Mouse (Mus musculus): ENCODE results near the gene Acadvl. TPM values are rescaled to one million over a fixed set of nuclear protein-coding genes. Genes with fewer than 3 reads are reported as not detected.

The Acadvl gene
- polyA plus RNA-seq, 1 experiment from 2014 or later: 95.6 TPM

DNA sequence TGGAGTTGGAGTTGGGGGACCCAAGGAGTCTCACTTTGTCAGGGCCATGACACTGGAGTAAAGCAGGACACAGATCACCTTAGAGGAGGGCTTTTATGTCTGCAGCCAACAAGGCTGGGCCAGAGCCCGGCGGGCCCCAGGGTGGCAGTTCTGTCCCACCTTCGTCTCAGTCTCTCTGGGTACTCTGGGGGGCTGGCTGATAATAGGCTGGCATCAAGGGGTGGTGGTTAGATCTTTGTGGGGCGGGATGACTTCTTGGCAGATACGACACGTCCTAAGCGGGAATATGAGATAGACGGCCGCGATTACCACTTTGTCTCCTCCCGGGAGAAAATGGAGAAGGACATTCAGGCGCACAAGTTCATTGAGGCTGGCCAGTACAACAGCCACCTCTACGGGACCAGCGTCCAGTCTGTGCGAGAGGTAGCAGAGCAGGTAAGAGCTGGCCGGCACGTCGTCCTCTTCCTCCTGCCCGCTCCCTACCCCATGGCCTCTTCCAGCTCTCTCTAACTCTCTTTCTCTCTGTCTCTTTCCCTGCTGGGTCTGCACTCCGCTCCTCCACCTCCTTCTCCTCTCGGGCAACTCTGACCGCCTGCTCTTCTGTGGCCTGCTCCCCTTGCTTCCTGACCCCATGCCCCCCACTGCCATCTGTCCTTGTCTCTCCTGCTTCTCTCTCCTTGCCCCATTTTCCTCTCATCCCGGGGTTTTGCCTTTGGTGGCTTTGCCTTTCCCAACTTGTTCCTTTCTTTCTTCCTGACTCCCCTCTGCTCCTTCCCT is 27.3 kb upstream of the Acadvl start:
- no peak overlapping the region for H3K27ac ChIP-seq (replicated peaks)
- no peak overlapping the region for H3K4me3 ChIP-seq (replicated peaks)
- no peaks in the 10 kb centered on the region for H3K4me1 ChIP-seq
- H3K9ac ChIP-seq: no peak overlapping the region
- H3K4me2 ChIP-seq (replicated peaks): no peak overlapping the region
- H3K27me3 ChIP-seq: no peaks in the 10 kb centered on the region
- H3K9me3 ChIP-seq (replicated peaks): no peaks in the 10 kb centered on the region
- WGBS: 89% methylated on average over 23 of the region's 23 CpGs
- H3K36me3 ChIP-seq: peaks cover 72% of the 10 kb centered on the region
- no peak for ATAC-seq (ENCODE audit: insufficient number of reproducible peaks, low FRiP score, low TSS enrichment, low read depth)

DNA sequence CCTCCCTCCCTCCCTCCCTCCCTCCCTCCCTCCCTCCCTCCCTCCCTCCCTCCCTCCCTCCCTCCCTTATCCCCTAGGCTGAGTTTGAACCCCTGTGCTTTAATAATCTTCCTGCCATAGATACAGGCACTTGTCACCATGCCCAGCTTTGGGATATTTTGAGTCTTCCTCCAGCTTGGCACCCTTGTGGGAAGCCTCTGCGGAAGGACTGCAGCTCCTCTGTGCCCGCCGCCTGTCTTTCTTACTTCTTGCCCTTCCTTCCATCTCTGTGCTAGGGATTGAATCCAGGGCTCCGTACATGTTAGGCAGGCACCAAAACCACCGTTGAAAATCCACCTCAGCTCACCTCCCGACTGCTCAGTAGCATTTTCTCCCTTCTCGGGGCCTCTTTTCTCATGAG is 25.0 kb upstream of the Acadvl start:
- 90% methylated on average over 7 of the region's 7 CpGs for WGBS
- Histone ChIP-seq H3K36me3 (peaks cover 74% of the 10 kb centered on the region), H3K4me1 (no peaks in the 10 kb centered on the region)

DNA sequence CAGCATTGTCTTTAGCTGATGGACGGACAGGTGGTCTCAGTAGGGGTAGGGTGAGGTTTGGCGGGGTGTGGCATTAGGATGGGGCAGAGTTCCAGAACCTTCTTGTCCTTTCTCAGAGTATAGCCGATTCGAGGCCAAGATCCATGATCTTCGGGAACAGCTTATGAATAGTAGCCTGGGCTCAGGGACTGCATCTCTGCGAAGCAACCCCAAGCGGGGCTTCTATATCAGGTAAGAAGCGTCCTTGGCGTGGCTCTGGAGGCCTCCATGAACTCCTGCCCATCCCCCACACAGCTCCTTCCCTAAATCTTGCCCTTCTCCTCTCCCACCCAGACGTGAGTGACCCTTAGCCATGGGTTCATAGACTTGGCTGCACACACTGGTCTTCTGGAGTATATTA is 24.4 kb upstream of the Acadvl start:
- no peak for ATAC-seq (ENCODE audit: insufficient number of reproducible peaks, low FRiP score, low TSS enrichment, low read depth)
- Histone ChIP-seq H3K27me3 (no peaks in the 10 kb centered on the region), H3K9me3 (replicated peaks) (no peaks in the 10 kb centered on the region), H3K4me1 (no peaks in the 10 kb centered on the region), H3K27ac (replicated peaks) (no peak overlapping the region), H3K9ac (no peak overlapping the region), H3K36me3 (peaks cover 74% of the 10 kb centered on the region), H3K4me2 (replicated peaks) (no peak overlapping the region), H3K4me3 (replicated peaks) (no peak overlapping the region)
- 89% methylated on average over 10 of the region's 10 CpGs for WGBS

More for the DNA sequence above, 25.0 kb upstream of the Acadvl start:
- no peak overlapping the region for H3K4me3 ChIP-seq (replicated peaks)
- no peaks in the 10 kb centered on the region for H3K27me3 ChIP-seq
- no peak overlapping the region for H3K27ac ChIP-seq (replicated peaks)
- no peak overlapping the region for H3K4me2 ChIP-seq (replicated peaks)
- no peak overlapping the region for H3K9ac ChIP-seq
- H3K9me3 ChIP-seq (replicated peaks): no peaks in the 10 kb centered on the region
- ATAC-seq (ENCODE audit: insufficient number of reproducible peaks, low FRiP score, low TSS enrichment, low read depth): no peak

DNA sequence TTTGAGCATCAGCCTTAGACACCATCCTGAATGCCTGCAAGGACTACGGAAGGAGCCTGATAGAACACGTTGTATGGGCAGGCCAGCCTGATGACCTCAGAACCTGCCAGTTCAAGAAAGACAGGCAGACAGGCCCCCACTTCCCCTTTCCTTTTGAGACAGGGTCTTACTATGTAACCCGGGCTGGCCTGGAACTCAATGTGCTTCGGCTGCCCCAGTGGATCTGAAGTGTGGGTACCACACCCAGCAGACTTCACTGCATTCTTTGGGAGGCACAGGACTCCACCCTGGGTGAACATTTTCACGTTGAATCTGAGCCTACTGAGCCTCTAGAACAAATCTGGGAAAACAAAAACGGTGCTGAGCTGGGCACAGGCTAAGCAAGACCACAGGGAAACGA is 23.0 kb upstream of the Acadvl start:
- no peak for ATAC-seq (ENCODE audit: insufficient number of reproducible peaks, low FRiP score, low TSS enrichment, low read depth)
- H3K36me3 ChIP-seq: peaks cover 70% of the 10 kb centered on the region

DNA sequence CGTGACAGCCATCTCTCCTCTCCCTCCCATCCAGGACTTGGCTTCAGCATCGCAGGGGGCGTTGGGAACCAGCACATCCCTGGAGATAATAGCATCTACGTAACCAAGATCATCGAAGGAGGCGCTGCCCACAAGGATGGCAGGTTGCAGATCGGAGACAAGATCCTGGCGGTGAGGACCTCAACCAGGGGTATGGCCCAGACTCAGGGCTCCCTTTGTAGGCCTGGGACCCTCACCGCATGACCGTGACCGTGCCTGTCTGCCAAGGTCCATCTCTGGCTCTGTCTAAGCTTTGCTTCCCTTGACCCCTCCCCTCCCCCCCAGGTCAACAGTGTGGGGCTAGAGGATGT is 16.1 kb upstream of the Acadvl start:
- H3K27ac ChIP-seq (replicated peaks): no peak overlapping the region
- no peak overlapping the region for H3K4me2 ChIP-seq (replicated peaks)
- H3K4me1 ChIP-seq: peaks cover 39% of the 10 kb centered on the region
- 94% methylated on average over 11 of the region's 11 CpGs for WGBS
- peaks cover 44% of the 10 kb centered on the region for H3K36me3 ChIP-seq
- H3K9ac ChIP-seq: no peak overlapping the region
- no peak for ATAC-seq (ENCODE audit: insufficient number of reproducible peaks, low FRiP score, low TSS enrichment, low read depth)
- no peaks in the 10 kb centered on the region for H3K27me3 ChIP-seq
- H3K9me3 ChIP-seq (replicated peaks): no peaks in the 10 kb centered on the region
- no peak overlapping the region for H3K4me3 ChIP-seq (replicated peaks)

More for the DNA sequence above, 23.0 kb upstream of the Acadvl start:
- H3K4me3 ChIP-seq (replicated peaks): no peak overlapping the region
- no peak overlapping the region for H3K27ac ChIP-seq (replicated peaks)
- no peaks in the 10 kb centered on the region for H3K4me1 ChIP-seq
- WGBS: 67% methylated on average over 7 of the region's 7 CpGs
- H3K9ac ChIP-seq: no peak overlapping the region
- no peak overlapping the region for H3K4me2 ChIP-seq (replicated peaks)
- no peaks in the 10 kb centered on the region for H3K9me3 ChIP-seq (replicated peaks)
- H3K27me3 ChIP-seq: no peaks in the 10 kb centered on the region

DNA sequence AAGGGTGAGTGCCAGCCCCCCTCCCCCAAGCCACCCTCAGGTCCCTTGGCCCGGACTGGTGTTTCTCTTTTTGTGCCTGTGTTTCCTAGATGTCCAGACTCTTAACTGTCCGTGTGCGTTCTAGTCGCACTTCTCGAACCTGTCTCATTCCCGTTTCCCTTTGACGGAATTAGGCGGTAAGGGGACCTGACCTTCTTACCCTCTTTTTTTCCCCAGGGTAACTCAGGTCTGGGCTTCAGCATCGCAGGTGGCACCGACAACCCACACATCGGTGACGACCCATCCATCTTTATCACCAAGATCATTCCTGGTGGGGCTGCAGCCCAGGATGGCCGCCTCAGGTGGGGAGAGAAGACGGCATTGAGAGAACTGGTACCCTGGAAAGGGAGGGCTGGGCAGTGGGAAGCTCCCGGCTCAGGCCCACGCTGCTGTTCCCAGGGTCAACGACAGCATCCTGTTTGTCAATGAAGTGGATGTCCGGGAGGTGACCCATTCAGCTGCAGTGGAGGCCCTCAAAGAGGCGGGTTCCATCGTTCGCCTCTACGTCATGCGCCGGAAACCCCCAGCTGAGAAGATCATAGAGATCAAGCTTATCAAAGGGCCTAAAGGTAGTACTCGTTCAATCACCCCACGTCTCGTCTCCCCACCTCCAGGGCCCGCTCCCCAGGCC is 15.6 kb upstream of the Acadvl start:
- Histone ChIP-seq H3K4me3 (replicated peaks) (no peak overlapping the region), H3K9ac (no peak overlapping the region), H3K27ac (replicated peaks) (no peak overlapping the region), H3K27me3 (no peaks in the 10 kb centered on the region), H3K9me3 (replicated peaks) (no peaks in the 10 kb centered on the region), H3K36me3 (peaks cover 44% of the 10 kb centered on the region), H3K4me1 (peaks cover 44% of the 10 kb centered on the region), H3K4me2 (replicated peaks) (no peak overlapping the region)
- WGBS: 93% methylated on average over 28 of the region's 28 CpGs
- ATAC-seq (ENCODE audit: insufficient number of reproducible peaks, low FRiP score, low TSS enrichment, low read depth): no peak

DNA sequence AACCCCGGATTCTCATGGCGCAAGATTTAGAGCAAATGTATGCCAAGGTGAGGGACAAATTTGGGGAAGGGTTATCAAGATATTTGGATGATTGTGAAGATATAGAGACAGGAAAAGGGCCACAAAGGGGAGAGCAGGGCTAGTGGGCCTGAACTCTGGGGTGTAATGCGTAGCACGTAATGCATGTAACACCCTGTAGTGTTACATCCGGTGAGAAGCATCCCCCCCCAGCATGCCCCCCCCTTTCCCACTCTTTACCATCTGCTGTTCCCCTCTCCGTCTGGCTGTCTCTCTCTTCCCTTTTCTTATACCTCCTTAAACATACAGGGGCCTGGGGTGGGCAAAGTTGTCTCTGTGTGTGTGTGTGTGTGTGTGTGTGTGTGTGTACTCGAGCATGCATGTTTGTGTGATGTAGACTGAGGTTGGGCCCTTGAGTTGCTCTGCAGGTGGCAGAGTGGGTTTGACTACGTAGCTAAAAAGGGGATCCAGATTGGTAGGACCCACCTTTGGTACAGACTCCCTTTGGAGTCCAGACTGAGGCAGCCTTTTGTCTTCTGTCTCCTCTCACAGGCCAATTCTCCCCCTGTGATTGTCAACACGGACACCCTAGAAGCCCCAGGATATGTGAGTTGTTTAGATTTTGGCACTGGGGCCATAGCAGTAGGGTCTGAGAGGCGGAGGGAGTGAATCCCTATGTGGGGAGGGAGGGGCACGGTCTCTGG is 14.8 kb upstream of the Acadvl start:
- H3K27ac ChIP-seq (replicated peaks): peak overlapping the region; percentile 88
- no peak overlapping the region for H3K9ac ChIP-seq
- peaks cover 40% of the 10 kb centered on the region for H3K36me3 ChIP-seq
- ATAC-seq (ENCODE audit: insufficient number of reproducible peaks, low FRiP score, low TSS enrichment, low read depth): no peak
- H3K27me3 ChIP-seq: no peaks in the 10 kb centered on the region
- peak overlapping the region; percentile 50 for H3K4me2 ChIP-seq (replicated peaks)
- 49% methylated on average over 11 of the region's 11 CpGs for WGBS
- peak overlapping the region; percentile 32 for H3K4me3 ChIP-seq (replicated peaks)
- H3K4me1 ChIP-seq: peaks cover 50% of the 10 kb centered on the region
- H3K9me3 ChIP-seq (replicated peaks): no peaks in the 10 kb centered on the region

DNA sequence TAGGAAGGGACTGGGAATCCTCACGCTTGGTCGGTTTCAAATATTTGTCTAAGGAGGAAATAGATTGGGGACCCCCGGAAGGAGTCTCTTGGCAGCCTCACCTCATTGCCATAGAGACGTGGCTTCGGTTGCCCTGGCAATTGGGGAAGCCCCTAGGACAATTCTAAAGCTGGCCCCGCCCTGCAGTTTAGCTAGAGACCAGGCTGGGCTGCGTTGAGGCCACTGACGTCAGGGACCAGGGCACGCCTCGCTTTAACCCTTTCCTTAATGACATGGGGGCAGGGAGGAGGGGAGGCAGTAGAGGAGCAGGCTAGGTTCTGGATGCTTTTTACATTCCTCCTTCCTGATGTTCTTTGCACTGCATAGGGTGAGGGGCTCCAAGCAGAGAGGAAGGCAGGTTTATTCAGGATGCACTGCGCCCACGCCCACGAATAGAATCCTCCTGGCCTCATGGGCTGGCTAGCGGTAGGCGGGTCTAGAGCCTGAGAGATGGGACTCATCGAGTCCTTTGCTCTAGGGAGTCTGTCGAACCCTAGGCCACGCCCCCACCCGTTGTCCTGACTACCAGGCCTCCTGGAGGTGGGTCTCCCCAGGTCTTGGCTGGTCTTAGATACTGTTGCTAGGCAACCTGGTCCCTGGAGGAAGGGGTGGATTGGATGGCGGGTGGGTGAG is 14.1 kb upstream of the Acadvl start:
- Histone ChIP-seq H3K27ac (replicated peaks) (peak overlapping the region; percentile 88), H3K27me3 (no peaks in the 10 kb centered on the region), H3K36me3 (peaks cover 34% of the 10 kb centered on the region), H3K9ac (no peak overlapping the region), H3K9me3 (replicated peaks) (no peaks in the 10 kb centered on the region), H3K4me2 (replicated peaks) (peak overlapping the region; percentile 50), H3K4me3 (replicated peaks) (peak overlapping the region; percentile 32), H3K4me1 (peaks cover 56% of the 10 kb centered on the region)
- ATAC-seq (ENCODE audit: insufficient number of reproducible peaks, low FRiP score, low TSS enrichment, low read depth): peak; percentile 85
- WGBS: 3% methylated on average over 20 of the region's 20 CpGs

DNA sequence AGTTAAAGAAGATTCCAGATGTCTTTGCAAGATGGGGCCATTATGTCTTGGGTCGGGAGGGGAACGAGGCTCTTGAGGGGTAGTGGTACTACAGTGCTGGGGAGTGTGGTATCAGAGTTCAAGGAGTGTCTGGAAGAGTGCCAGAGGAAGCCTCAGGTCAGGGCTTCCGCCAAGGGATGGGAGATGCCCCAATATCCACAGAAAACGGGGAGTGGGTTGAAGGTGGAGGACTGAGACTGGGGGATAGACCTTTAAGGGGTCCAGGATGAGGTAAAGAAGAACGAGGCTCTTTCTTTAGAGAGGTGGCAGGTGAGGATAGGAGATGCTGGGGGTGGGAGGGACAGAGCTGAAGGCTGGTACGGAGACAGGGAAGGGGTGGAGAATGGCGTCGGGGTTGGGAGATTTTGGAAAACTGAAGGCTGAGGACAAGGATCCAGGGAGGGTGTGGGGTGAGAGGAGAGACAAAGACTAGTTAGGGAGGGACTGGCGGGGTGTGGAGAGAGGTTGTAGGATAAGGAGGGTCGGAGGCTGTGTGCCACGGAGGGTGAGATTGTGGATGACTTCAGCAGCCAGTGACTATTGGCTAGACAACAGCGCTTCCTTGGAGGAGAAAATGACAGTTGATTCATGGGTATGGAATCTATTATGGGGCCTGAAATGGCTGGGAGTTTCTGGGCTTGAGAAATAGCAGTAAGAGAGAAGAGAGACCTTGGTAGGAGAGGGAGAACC is 13.4 kb upstream of the Acadvl start:
- Histone ChIP-seq H3K4me1 (peaks cover 61% of the 10 kb centered on the region), H3K9ac (no peak overlapping the region), H3K4me2 (replicated peaks) (peak overlapping the region; percentile 50), H3K27ac (replicated peaks) (peak overlapping the region; percentile 88), H3K27me3 (no peaks in the 10 kb centered on the region), H3K4me3 (replicated peaks) (peak overlapping the region; percentile 32), H3K36me3 (peaks cover 31% of the 10 kb centered on the region), H3K9me3 (replicated peaks) (no peaks in the 10 kb centered on the region)
- ATAC-seq (ENCODE audit: insufficient number of reproducible peaks, low FRiP score, low TSS enrichment, low read depth): 0 out of 2 replicates have a peak, but pooled peaks have one; percentile 11
- WGBS: 18% methylated on average over 12 of the region's 12 CpGs

DNA sequence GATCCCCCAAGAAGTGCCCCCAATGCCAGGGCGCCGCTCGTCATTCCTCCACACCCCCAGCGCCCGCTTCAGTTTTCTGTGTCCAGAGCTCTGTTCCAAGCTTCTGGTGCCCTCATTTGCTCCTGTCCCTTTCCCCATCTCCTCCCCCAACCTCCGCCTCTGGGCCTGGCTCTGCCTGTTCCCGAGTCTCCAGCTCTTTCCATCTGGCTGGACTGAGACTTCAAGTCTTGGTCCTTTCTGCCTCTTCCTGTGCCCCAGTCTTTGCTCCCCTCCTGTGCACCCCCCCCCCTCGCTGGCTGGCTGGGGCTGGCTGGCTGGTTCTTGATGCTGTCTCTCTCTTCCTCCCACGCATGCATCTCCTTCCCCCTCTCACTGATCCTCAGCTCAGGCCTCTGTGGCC is 12.2 kb upstream of the Acadvl start:
- Histone ChIP-seq H3K9ac (peak overlapping the region; percentile 15; the same call in 1 of the 2 replicates), H3K4me3 (replicated peaks) (peak overlapping the region; percentile 27), H3K4me1 (peaks cover 70% of the 10 kb centered on the region), H3K4me2 (replicated peaks) (peak overlapping the region; percentile 50), H3K27ac (replicated peaks) (peak overlapping the region; percentile 88), H3K9me3 (replicated peaks) (no peaks in the 10 kb centered on the region), H3K27me3 (no peaks in the 10 kb centered on the region), H3K36me3 (peaks cover 20% of the 10 kb centered on the region)
- no peak for ATAC-seq (ENCODE audit: insufficient number of reproducible peaks, low FRiP score, low TSS enrichment, low read depth)
- 34% methylated on average over 7 of the region's 9 CpGs for WGBS
